Mouse (Mus musculus) thymus, adult 2 months (tissue): ENCODE measurements around the gene Disp3. TPM values are rescaled to one million over a fixed set of nuclear protein-coding genes. Genes with fewer than 3 reads are reported as not detected.

ENCODE experiments used
- DNase-seq: peaks from one replicate; pipeline ENCODE4 v3.0.0; 2021
- H3K27ac ChIP-seq: fragments of 200-500 bp; 2 replicates; pipeline ENCODE4 v1.5.1; 2012; ENCODE audit warnings: low read length, control low read depth; ENCODE audit not compliant: control insufficient read depth, insufficient read depth
- H3K27me3 ChIP-seq: fragments of 200-500 bp; 2 replicates; pipeline ENCODE4 v1.6.1; 2012; ENCODE audit warnings: mild to moderate bottlenecking, low read length, moderate library complexity, mixed read lengths; ENCODE audit not compliant: control insufficient read depth, insufficient read depth
- H3K36me3 ChIP-seq: fragments of 200-500 bp; 2 replicates; pipeline ENCODE4 v1.6.1; 2012; ENCODE audit warnings: mild to moderate bottlenecking, low read length, moderate library complexity; ENCODE audit not compliant: control insufficient read depth, insufficient read depth
- H3K4me1 ChIP-seq: fragments of 200-500 bp; replicated peaks from 2 replicates; pipeline ENCODE4 v1.6.1; 2012; ENCODE audit warnings: low read length; ENCODE audit not compliant: control insufficient read depth, insufficient read depth
- H3K4me3 ChIP-seq: fragments of 200-500 bp; 2 replicates; pipeline ENCODE4 v1.5.1; 2012; ENCODE audit warnings: mild to moderate bottlenecking, low read length, control low read depth, moderate library complexity; ENCODE audit not compliant: control insufficient read depth, insufficient read depth
- CTCF ChIP-seq: fragments of 200-500 bp; IDR thresholded peaks from 2 replicates; pipeline ENCODE4 v1.5.1; 2012; ENCODE audit warnings: mild to moderate bottlenecking, control low read depth, low read length, moderate library complexity, borderline replicate concordance; ENCODE audit not compliant: control insufficient read depth, poor library complexity, insufficient read depth; ENCODE audit errors: extremely low read depth
- POLR2A ChIP-seq: fragments of 200-500 bp; IDR thresholded peaks from 2 replicates; pipeline ENCODE4 v1.6.1; 2012; ENCODE audit warnings: mild to moderate bottlenecking, low read length, control low read depth, moderate library complexity; ENCODE audit not compliant: control insufficient read depth, poor library complexity, insufficient read depth; ENCODE audit errors: extremely low read depth
- WGBS: fragments of 180-500 bp; shearing (Covaris S2); methylation state at CpG from one replicate; pipeline ENCODE4 v1.1.7; 2018; 5-methylcytosine and 5-hydroxymethylcytosine counted together
- polyA plus RNA-seq: library from polyadenylated mRNA; depleted of rRNA; stranded (reverse); fragments of >200 nt; gene quantifications from 2 replicates; pipeline ENCODE4 v1.2.3, GENCODE M21; 2012; rRNA removed

Gene Disp3
- polyA plus RNA-seq, 1 experiment = 0.26 TPM

- Histone ChIP-seq H3K36me3 (no peaks in the 10 kb centered on the region), H3K4me1 (no peaks in the 10 kb centered on the region), H3K27me3 (no peaks in the 10 kb centered on the region), H3K27ac (no peak overlapping the region), H3K4me3 (no peak overlapping the region)
- no peak for TF ChIP-seq CTCF
- no peak for TF ChIP-seq POLR2A
- no peak for DNase-seq
- WGBS = 60% methylated on average over 5 of the region's 5 CpGs
Observed at GRCm38 (mm10) chr4:148214460-148215136, 73.2 kb downstream of the Disp3 start.

GRCm38 (mm10) chr4:148204873-148205232 lies 82.9 kb downstream of the Disp3 start:
- no peaks in the 10 kb centered on the region for H3K27me3 ChIP-seq
- no peak for DNase-seq
- H3K4me1 ChIP-seq = no peaks in the 10 kb centered on the region
- no peak for TF ChIP-seq CTCF
- no peak for TF ChIP-seq POLR2A
- 80% methylated on average over 6 of the region's 6 CpGs for WGBS
- no peak overlapping the region for H3K4me3 ChIP-seq
- H3K27ac ChIP-seq = no peak overlapping the region
- H3K36me3 ChIP-seq = no peaks in the 10 kb centered on the region

GRCm38 (mm10) chr4:148204061-148204872 lies 83.5 kb downstream of the Disp3 start:
- Histone ChIP-seq H3K4me1 (no peaks in the 10 kb centered on the region), H3K4me3 (no peak overlapping the region), H3K27ac (no peak overlapping the region), H3K27me3 (no peaks in the 10 kb centered on the region), H3K36me3 (no peaks in the 10 kb centered on the region)
- DNase-seq = no peak
- TF ChIP-seq POLR2A (no peak), CTCF (no peak)
- WGBS = 77% methylated on average over 15 of the region's 15 CpGs

- H3K27ac ChIP-seq = no peak overlapping the region
- TF ChIP-seq POLR2A (no peak), CTCF (no peak)
- H3K4me3 ChIP-seq = no peak overlapping the region
- no peaks in the 10 kb centered on the region for H3K4me1 ChIP-seq
- no peaks in the 10 kb centered on the region for H3K27me3 ChIP-seq
- DNase-seq = no peak
- 93% methylated on average over 2 of the region's 2 CpGs for WGBS
- no peaks in the 10 kb centered on the region for H3K36me3 ChIP-seq
Observed at GRCm38 (mm10) chr4:148203557-148203956, 84.2 kb downstream of the Disp3 start.

GRCm38 (mm10) chr4:148198721-148199120 lies 89.0 kb downstream of the Disp3 start:
- no peak for DNase-seq
- Histone ChIP-seq H3K4me3 (no peak overlapping the region), H3K36me3 (no peaks in the 10 kb centered on the region), H3K4me1 (no peaks in the 10 kb centered on the region), H3K27ac (no peak overlapping the region), H3K27me3 (no peaks in the 10 kb centered on the region)
- TF ChIP-seq CTCF = no peak
- TF ChIP-seq POLR2A = no peak
- 65% methylated on average over 10 of the region's 10 CpGs for WGBS

GRCm38 (mm10) chr4:148194400-148194799 lies 93.4 kb downstream of the Disp3 start:
- no peaks in the 10 kb centered on the region for H3K36me3 ChIP-seq
- no peak overlapping the region for H3K4me3 ChIP-seq
- no peak for TF ChIP-seq POLR2A
- no peaks in the 10 kb centered on the region for H3K27me3 ChIP-seq
- no peaks in the 10 kb centered on the region for H3K4me1 ChIP-seq
- no peak overlapping the region for H3K27ac ChIP-seq
- no peak for DNase-seq

- WGBS = 53% methylated on average over 11 of the region's 11 CpGs
- no peaks in the 10 kb centered on the region for H3K4me1 ChIP-seq
- no peak for DNase-seq
- no peaks in the 10 kb centered on the region for H3K27me3 ChIP-seq
- H3K4me3 ChIP-seq = no peak overlapping the region
- H3K36me3 ChIP-seq = no peaks in the 10 kb centered on the region
- no peak for TF ChIP-seq CTCF
- TF ChIP-seq POLR2A = no peak
- no peak overlapping the region for H3K27ac ChIP-seq
Observed at GRCm38 (mm10) chr4:148192707-148193245, 95.0 kb downstream of the Disp3 start.

Other genes with a start within 250 kb of the Disp3 start
- gene Clcn6, start 249.1 kb downstream of the Disp3 start, polyA plus RNA-seq = 37.9 and 39.4 TPM in 2 replicates
- gene Mthfr, start 248.9 kb downstream of the Disp3 start, polyA plus RNA-seq = 28.3 and 30.2 TPM in 2 replicates
- 98.0 and 106 TPM in 2 replicates for gene Agtrap, start 199.9 kb downstream of the Disp3 start, polyA plus RNA-seq
- gene Mad2l2, start 157.6 kb downstream of the Disp3 start, polyA plus RNA-seq = 32.9 and 37.7 TPM in 2 replicates
- gene Draxin, start 157.3 kb downstream of the Disp3 start, polyA plus RNA-seq = 0.26 and 0.34 TPM in 2 replicates
- gene Fbxo6, start 135.8 kb downstream of the Disp3 start, polyA plus RNA-seq = 41.8 and 50.9 TPM in 2 replicates
- gene Fbxo44, start 127.5 kb downstream of the Disp3 start, polyA plus RNA-seq = 31.2 and 34.5 TPM in 2 replicates
- gene Fbxo2, start 127.3 kb downstream of the Disp3 start, polyA plus RNA-seq = 0.66 and 1.5 TPM in 2 replicates
- gene Ubiad1, start 156.8 kb upstream of the Disp3 start, polyA plus RNA-seq = 20.0 and 22.6 TPM in 2 replicates
- 25.0 and 31.5 TPM in 2 replicates for gene Mtor, start 160.6 kb upstream of the Disp3 start, polyA plus RNA-seq
- gene Angptl7, start 212.5 kb upstream of the Disp3 start, polyA plus RNA-seq = 1.9 and 2.4 TPM in 2 replicates